Mouse (Mus musculus): ENCODE results near the gene Rbpj.

Rbpj gene

GRCm38 (mm10) chr5:53465883-53466282, at the start of gene Rbpj:
TSS of gene Rbpj (plus strand) at chr5:53466152.
- no peak for DNase-seq

DNA sequence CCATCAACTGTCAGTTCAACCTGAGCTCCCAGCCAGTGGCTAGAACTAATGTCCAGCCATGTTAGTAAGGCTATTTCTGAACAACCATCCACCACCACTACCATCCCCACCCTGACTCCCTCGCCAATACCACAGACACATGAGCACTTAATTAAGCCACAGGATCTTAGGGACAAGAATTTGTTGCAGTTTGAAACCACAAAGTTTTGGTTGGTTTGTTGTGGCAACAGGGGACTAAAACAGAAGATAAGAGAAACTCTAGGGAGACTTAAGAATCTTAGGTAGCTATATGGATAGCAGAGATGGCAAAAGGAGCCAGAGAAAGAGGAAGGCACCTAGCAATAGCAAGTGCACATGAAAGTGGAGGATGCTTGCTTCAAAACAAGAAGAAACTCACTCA, 45.2 kb upstream of the Rbpj start:
- DNase-seq, result no peak

DNA sequence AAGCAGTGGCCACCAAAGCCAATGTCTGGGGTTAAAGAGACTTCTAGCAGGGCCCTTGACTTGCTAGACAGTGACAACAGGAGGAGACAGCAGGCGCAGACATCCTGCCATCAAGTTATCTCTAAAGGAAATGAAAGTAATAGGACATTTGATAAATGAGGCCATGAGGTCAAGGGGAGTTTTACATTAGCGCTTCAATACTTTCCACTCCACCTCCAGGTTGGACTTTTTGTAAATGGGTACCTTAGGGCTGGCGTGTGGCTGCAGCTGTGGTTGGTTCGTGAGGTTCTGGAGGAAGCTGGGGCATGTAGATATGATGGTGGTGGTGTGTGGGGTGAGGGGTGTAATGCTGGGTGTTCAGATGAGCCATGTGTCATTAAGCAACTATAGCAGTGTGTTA, 44.7 kb upstream of the Rbpj start:
- no peak for DNase-seq

GRCm38 (mm10) chr5:53427411-53427810, 38.5 kb upstream of the Rbpj start:
- no peak for DNase-seq

GRCm38 (mm10) chr5:53429683-53430477, 36.1 kb upstream of the Rbpj start:
- no peak for DNase-seq

GRCm38 (mm10) chr5:53432451-53432850, 33.5 kb upstream of the Rbpj start:
- no peak for DNase-seq

GRCm38 (mm10) chr5:53436905-53437632, 28.9 kb upstream of the Rbpj start:
- DNase-seq, result no peak

- no peak for DNase-seq
Measured at GRCm38 (mm10) chr5:53437767-53438166, 28.2 kb upstream of the Rbpj start.

DNA sequence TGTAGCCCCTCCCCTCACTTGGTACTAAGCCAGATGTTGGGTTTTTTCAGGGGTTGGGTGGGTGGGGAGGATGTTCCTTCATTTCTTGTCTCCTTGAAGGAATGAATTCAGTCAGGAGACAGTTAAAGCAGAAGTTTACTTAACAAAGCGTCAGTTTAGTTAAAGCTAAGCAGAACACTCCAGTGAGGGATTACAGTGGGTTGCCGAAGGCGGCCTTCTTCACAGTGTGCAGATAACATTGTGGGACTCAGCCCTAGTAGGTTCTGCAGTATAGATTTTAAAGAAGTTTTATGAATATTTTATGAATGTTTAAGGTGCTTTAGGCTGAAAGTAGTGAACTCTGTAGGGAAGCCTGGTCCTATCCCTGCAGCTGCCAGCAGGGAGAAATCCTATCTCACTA, 27.7 kb upstream of the Rbpj start:
- no peak for DNase-seq

DNA sequence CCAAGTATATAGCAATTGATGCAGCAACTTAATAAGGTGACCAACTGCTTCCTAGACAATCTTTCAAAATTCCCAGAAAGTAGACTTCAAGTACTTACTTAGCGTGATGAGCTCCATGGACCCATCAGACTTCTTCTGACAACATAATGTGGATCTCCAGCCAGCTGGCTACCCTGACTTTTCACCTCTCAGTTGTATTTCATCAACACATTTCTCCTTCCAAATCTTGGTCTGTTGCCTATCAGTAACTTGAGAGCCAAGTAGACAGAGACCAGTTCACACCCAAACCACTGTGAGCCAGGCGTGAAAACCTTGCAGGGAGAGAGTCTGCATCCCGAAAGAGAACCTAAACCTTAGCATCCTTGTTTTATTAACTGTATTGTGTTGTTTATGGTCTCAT, 26.3 kb upstream of the Rbpj start:
- DNase-seq, result no peak

- no peak for DNase-seq
Measured at GRCm38 (mm10) chr5:53444030-53444429, 21.9 kb upstream of the Rbpj start.

GRCm38 (mm10) chr5:53450945-53451344, 15.0 kb upstream of the Rbpj start:
- DNase-seq, result no peak

GRCm38 (mm10) chr5:53451829-53452228, 14.1 kb upstream of the Rbpj start:
- no peak for DNase-seq

- no peak for DNase-seq
Measured at GRCm38 (mm10) chr5:53452920-53453319, 13.0 kb upstream of the Rbpj start.

GRCm38 (mm10) chr5:53454706-53455105, 11.2 kb upstream of the Rbpj start:
- DNase-seq, result no peak

DNA sequence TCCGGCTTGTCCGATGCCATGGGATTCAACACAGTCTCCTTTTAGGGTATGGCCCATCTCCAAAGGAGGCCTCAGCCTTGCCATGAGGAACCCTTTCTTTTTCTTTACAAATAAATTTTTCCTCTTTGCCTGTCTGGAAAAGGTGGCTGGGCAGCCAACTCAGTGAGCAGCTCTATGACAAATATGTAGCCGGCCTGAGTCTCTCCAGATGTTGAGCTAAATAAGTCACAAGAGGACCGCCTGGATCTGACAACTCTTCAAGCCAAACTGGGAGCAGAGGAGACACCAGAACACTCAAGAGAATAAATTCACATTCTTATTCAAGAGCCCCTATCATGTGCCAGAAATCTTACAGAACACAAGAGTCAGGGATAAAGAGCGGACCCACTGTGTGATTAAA, 10.5 kb upstream of the Rbpj start:
- no peak for DNase-seq

DNA sequence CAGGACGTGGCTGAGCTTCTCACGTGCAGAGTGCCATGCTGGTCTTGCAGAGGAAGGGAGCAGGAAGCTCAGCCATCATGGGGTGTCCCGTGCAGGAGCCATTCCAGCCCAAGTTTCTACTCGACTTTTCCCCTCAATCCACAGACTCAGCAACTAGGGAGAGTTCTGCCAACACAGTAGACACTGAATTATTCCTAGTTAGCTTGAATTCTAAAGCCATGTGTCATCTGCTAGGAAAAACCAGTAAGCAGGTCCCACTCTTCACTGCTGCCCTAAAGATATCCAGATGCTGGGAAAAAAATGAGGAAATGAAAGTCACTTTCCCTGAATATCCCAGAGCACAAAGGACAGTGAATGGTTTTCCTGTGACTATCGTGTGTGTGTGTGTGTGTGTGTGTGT, 5.8 kb upstream of the Rbpj start:
- DNase-seq, result no peak

- no peak for DNase-seq
Measured at GRCm38 (mm10) chr5:53463098-53464018, 2.6 kb upstream of the Rbpj start.

GRCm38 (mm10) chr5:53466422-53467333, 726 bp downstream of the Rbpj start:
- DNase-seq, result no peak

GRCm38 (mm10) chr5:53467602-53468001, 1.6 kb downstream of the Rbpj start:
- DNase-seq, result no peak

GRCm38 (mm10) chr5:53468366-53468765, 2.4 kb downstream of the Rbpj start:
- DNase-seq, result no peak

GRCm38 (mm10) chr5:53469098-53469776, 3.3 kb downstream of the Rbpj start:
- DNase-seq, result no peak
